Mouse (Mus musculus) lung, adult 2 months (tissue): Measurements from ENCODE around the gene Cwc25.

Experiments used
- CTCF ChIP-seq: fragments of 200-500 bp; IDR thresholded peaks from 2 replicates; pipeline ENCODE4 v1.5.1; 2011; ENCODE audit warnings: mild to moderate bottlenecking, low read length, control low read depth; ENCODE audit not compliant: insufficient read depth
- POLR2A ChIP-seq: fragments of 200-500 bp; IDR thresholded peaks from 2 replicates; pipeline ENCODE4 v1.6.1; 2011; ENCODE audit warnings: low read depth, mild to moderate bottlenecking, control low read depth, low read length, borderline replicate concordance; ENCODE audit errors: extremely low read depth

DNA sequence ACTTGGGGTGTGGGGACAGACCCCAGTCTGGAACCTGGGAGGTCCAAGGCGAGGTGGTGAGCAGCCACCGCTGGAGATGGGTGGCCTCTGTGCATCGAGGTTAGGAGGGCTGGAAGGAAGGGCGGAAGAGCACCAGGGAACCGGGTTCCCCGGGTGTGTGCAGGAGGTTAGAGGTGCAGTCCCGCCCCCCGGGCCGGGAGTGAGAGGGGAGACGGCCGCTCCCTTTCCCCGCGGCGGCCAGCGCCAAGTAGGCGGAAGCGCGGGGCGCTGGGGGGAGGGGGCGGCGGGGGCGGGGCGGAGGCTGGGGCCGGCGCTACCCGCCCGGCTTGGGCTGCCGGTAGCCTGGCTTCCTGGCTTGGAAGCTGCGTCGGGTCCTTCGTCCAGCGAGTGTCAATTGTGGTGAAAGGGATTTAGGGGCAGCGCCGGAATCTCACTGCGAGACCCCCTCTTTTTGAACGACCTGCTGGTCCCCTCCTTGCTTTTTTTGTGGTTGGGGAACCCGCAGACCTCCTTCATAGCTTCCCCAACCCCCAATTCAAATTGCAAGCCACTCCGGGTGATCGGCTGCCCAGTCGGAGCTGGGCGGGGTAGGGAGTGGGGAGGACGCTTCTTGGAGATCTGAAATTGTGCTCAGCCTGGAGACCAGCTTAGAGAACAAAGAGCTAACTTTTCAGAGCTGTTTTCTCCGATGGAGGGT lies 33.8 kb upstream of the Cwc25 start:
- TF ChIP-seq CTCF: no peak
- TF ChIP-seq POLR2A: peak; percentile 71; the same call in 1 of the 2 replicates
